Mouse (Mus musculus) CH12.LX (cell line): Measurements from ENCODE around the gene Glycam1. TPM values are rescaled to one million over a fixed set of nuclear protein-coding genes. Genes with fewer than 3 reads are reported as not detected.

ENCODE experiments used
- DNase-seq: peaks from one replicate; pipeline ENCODE4 v3.0.0-alpha.2; 2013; ENCODE audit errors: extremely low read depth
- H3K27ac ChIP-seq: 2 replicates; pipeline ENCODE4 v1.5.1; 2012; ENCODE audit warnings: low read depth, mild to moderate bottlenecking, control low read depth, moderate library complexity; ENCODE audit not compliant: insufficient read depth
- H3K27me3 ChIP-seq: replicated peaks from 2 replicates; pipeline ENCODE3; 2012; ENCODE audit warnings: inconsistent platforms
- H3K36me3 ChIP-seq, 2 experiments: replicated peaks in 1 of 2; 2 replicates each; pipeline versions ENCODE3 to v1.6.1; 2012; ENCODE audit warnings: inconsistent platforms in 1 of 2, low read length in 1 of 2, mild to moderate bottlenecking in 1 of 2, mixed read lengths in 1 of 2, moderate library complexity in 1 of 2; ENCODE audit not compliant: control insufficient read depth in 1 of 2, insufficient read depth in 1 of 2
- H3K4me1 ChIP-seq, 2 experiments: 2 replicates each; pipeline ENCODE4 v1.6.1; 2012; ENCODE audit warnings: inconsistent platforms in 1 of 2, moderate library complexity in 1 of 2; ENCODE audit not compliant: insufficient read depth in 2 of 2, control insufficient read depth in 1 of 2
- H3K4me2 ChIP-seq: 2 replicates; pipeline ENCODE4 v1.6.1; 2012; ENCODE audit warnings: low read depth, mild to moderate bottlenecking, control low read depth; ENCODE audit not compliant: poor library complexity, insufficient read depth, severe bottlenecking
- H3K4me3 ChIP-seq, 3 experiments: fragments of 150-350 bp in 1 of 3; sonication (generic) in 1 of 3; replicated peaks in 1 of 3; 2 replicates each; pipeline versions ENCODE3 to v1.5.1; 2011 to 2012; ENCODE audit warnings: low read depth in 2 of 3, low read length in 2 of 3, mild to moderate bottlenecking in 2 of 3, moderate library complexity in 2 of 3, control low read depth in 1 of 3, improper control_type of control experiment in 1 of 3, inconsistent platforms in 1 of 3, mixed read lengths in 1 of 3; ENCODE audit not compliant: poor library complexity in 1 of 3
- H3K79me2 ChIP-seq: replicated peaks from 2 replicates; pipeline ENCODE4 v1.6.1; 2012; ENCODE audit warnings: mild to moderate bottlenecking, moderate library complexity; ENCODE audit not compliant: control insufficient read depth, poor library complexity, insufficient read depth, severe bottlenecking; ENCODE audit errors: extremely low read depth
- H3K9ac ChIP-seq: 2 replicates; pipeline ENCODE4 v1.6.1; 2012; ENCODE audit warnings: low read depth, mild to moderate bottlenecking, control low read depth, moderate library complexity; ENCODE audit not compliant: insufficient read depth
- H3K9me3 ChIP-seq: replicated peaks from 2 replicates; pipeline ENCODE3; 2012; ENCODE audit warnings: low read length, inconsistent platforms, mixed read lengths
- BHLHE40 ChIP-seq: IDR thresholded peaks from 2 replicates; pipeline ENCODE4 v1.6.1; 2011; ENCODE audit warnings: mild to moderate bottlenecking, low read depth, low read length, improper control_type of control experiment
- CHD2 ChIP-seq: IDR thresholded peaks from 2 replicates; pipeline ENCODE4 v1.6.1; 2011; ENCODE audit warnings: low read length, improper control_type of control experiment
- E2F4 ChIP-seq: IDR thresholded peaks from 2 replicates; pipeline ENCODE4 v1.6.1; 2011; ENCODE audit warnings: low read depth, low read length, improper control_type of control experiment; ENCODE audit not compliant: insufficient replicate concordance
- ELF1 ChIP-seq: IDR thresholded peaks from 2 replicates; pipeline ENCODE4 v1.6.1; 2014; ENCODE audit warnings: low read depth, mild to moderate bottlenecking, inconsistent platforms, low read length, improper control_type of control experiment
- EP300 ChIP-seq: IDR thresholded peaks from 2 replicates; pipeline ENCODE4 v1.6.1; 2011; ENCODE audit warnings: low read length, improper control_type of control experiment
- GABPA ChIP-seq: IDR thresholded peaks from 2 replicates; pipeline ENCODE4 v1.6.1; 2012; ENCODE audit warnings: low read depth, low read length, improper control_type of control experiment, inconsistent platforms; ENCODE audit not compliant: insufficient replicate concordance
- IRF4 ChIP-seq: IDR thresholded peaks from 2 replicates; pipeline ENCODE4 v1.6.1; 2014; ENCODE audit warnings: low read depth, mild to moderate bottlenecking, inconsistent platforms, low read length, improper control_type of control experiment
- JUND ChIP-seq: conservative IDR thresholded peaks from 2 replicates; pipeline ENCODE4 v1.6.1; 2011; ENCODE audit warnings: low read depth, low read length, improper control_type of control experiment
- KAT2A ChIP-seq: IDR thresholded peaks from 2 replicates; pipeline ENCODE4 v1.6.1; 2012; ENCODE audit warnings: low read length, improper control_type of control experiment, inconsistent platforms; ENCODE audit not compliant: insufficient replicate concordance
- MAFK ChIP-seq: IDR thresholded peaks from 2 replicates; pipeline ENCODE4 v1.6.1; 2011; ENCODE audit warnings: low read length, improper control_type of control experiment; ENCODE audit not compliant: insufficient replicate concordance
- MAX ChIP-seq: IDR thresholded peaks from 2 replicates; pipeline ENCODE4 v1.6.1; 2011; ENCODE audit warnings: low read length, improper control_type of control experiment
- MYC ChIP-seq: IDR thresholded peaks from 2 replicates; pipeline ENCODE4 v1.6.1; 2011; ENCODE audit warnings: low read depth, mild to moderate bottlenecking, improper control_type of control experiment, low read length
- NELFE ChIP-seq: IDR thresholded peaks from 2 replicates; pipeline ENCODE4 v1.6.1; 2011; ENCODE audit warnings: low read depth, low read length, improper control_type of control experiment
- PAX5 ChIP-seq: IDR thresholded peaks from 2 replicates; pipeline ENCODE4 v1.6.1; 2012; ENCODE audit warnings: low read length, inconsistent platforms, mixed read lengths
- RCOR1 ChIP-seq: conservative IDR thresholded peaks from 2 replicates; pipeline ENCODE4 v1.6.1; 2012; ENCODE audit warnings: low read depth, mild to moderate bottlenecking, inconsistent platforms, low read length, improper control_type of control experiment
- TBP ChIP-seq: conservative IDR thresholded peaks from 2 replicates; pipeline ENCODE4 v1.6.1; 2011; ENCODE audit warnings: low read depth, low read length, improper control_type of control experiment
- TCF12 ChIP-seq: IDR thresholded peaks from 2 replicates; pipeline ENCODE4 v1.6.1; 2014; ENCODE audit warnings: low read depth, mild to moderate bottlenecking, inconsistent platforms, low read length, improper control_type of control experiment
- USF2 ChIP-seq: conservative IDR thresholded peaks from 2 replicates; pipeline ENCODE4 v1.6.1; 2011; ENCODE audit warnings: low read depth, low read length, improper control_type of control experiment
- ZC3H11A ChIP-seq: IDR thresholded peaks from 2 replicates; pipeline ENCODE4 v1.6.1; 2012; ENCODE audit warnings: low read depth, mild to moderate bottlenecking, inconsistent platforms, low read length, improper control_type of control experiment
- ZKSCAN1 ChIP-seq: IDR thresholded peaks from 2 replicates; pipeline ENCODE4 v1.6.1; 2012; ENCODE audit warnings: low read depth, inconsistent platforms, low read length, improper control_type of control experiment, borderline replicate concordance
- dilution Hi-C: fragments of 300-500 bp; cut with MboI; formaldehyde crosslinking; loops from 2 replicates; pipeline ENCODE4 v1.14.3; 2020; ENCODE audit warnings: low sequenced_read_pairs; ENCODE audit not compliant: extremely low pct_unique_long_range_greater_than_20kb, extremely low pct_ligation_motif_present
- in situ Hi-C: fragments of 300-500 bp; cut with MboI; formaldehyde crosslinking; loops from 3 replicates; pipeline ENCODE4 v1.14.3; 2019; ENCODE audit warnings: low sequenced_read_pairs, low pct_ligation_motif_present, low pct_unique_long_range_greater_than_20kb, mixed read lengths
- polyA plus RNA-seq: library from polyadenylated mRNA; unstranded; fragments of >175 nt; gene quantifications from 2 replicates; pipeline ENCODE4 v1.2.1, GENCODE M21; 2012; ENCODE audit warnings: low read depth; ENCODE audit not compliant: insufficient read length
- total RNA-seq, 2 experiments: library from RNA; depleted of rRNA; stranded (reverse); fragments of 300-350 nt in 1 of 2; fragments of >200 nt in 1 of 2; gene quantifications; 2 replicates each; pipeline ENCODE4 v1.2.3; 2012 to 2014

Glycam1 gene
- total and polyA plus RNA-seq, 3 experiments, result not detected

- in situ Hi-C loops, result no loop called here
- H3K4me3 ChIP-seq, result no peak overlapping the region
- no peaks in the 10 kb centered on the region for H3K4me1 ChIP-seq
- no peak overlapping the region for H3K4me2 ChIP-seq
- H3K27me3 ChIP-seq, result no peaks in the 10 kb centered on the region
- dilution Hi-C loops, result no loop called here
- TF ChIP-seq MAX, result no peak
- no peak for TF ChIP-seq JUND
- TF ChIP-seq ZKSCAN1, result no peak
- TF ChIP-seq MAFK, result no peak
- TF ChIP-seq KAT2A, result no peak
- TF ChIP-seq ELF1, result no peak
- TF ChIP-seq E2F4, result no peak
- no peak for TF ChIP-seq EP300
- TF ChIP-seq ZC3H11A, result no peak
- TF ChIP-seq GABPA, result no peak
- no peak for TF ChIP-seq CHD2
- no peak for TF ChIP-seq USF2
- no peak for TF ChIP-seq NELFE
- no peaks in the 10 kb centered on the region for H3K9me3 ChIP-seq
- DNase-seq, result no peak
- peaks cover 0 to 1% of the 10 kb centered on the region in 2 experiments for H3K36me3 ChIP-seq
- H3K27ac ChIP-seq, result no peak overlapping the region
- H3K79me2 ChIP-seq, result no peaks in the 10 kb centered on the region
- H3K9ac ChIP-seq, result no peak overlapping the region
These were observed 22.4 kb downstream of the Glycam1 start for GRCm38 (mm10) chr15:103542526-103542925.

- dilution Hi-C loops (no loop called here), in situ Hi-C loops (no loop called here)
- H3K9me3 ChIP-seq, result no peaks in the 10 kb centered on the region
- TF ChIP-seq ELF1 (no peak), TCF12 (no peak), BHLHE40 (no peak), IRF4 (no peak), MYC (no peak), RCOR1 (no peak), TBP (no peak), PAX5 (no peak)
- no peak overlapping the region for H3K27ac ChIP-seq
- no peak overlapping the region for H3K4me3 ChIP-seq
- no peaks in the 10 kb centered on the region for H3K27me3 ChIP-seq
- no peak overlapping the region for H3K4me2 ChIP-seq
- no peaks in the 10 kb centered on the region for H3K79me2 ChIP-seq
- peaks cover 0 to 10% of the 10 kb centered on the region in 2 experiments for H3K36me3 ChIP-seq
- no peaks in the 10 kb centered on the region for H3K4me1 ChIP-seq
- H3K9ac ChIP-seq, result no peak overlapping the region
- no peak for DNase-seq
These were observed 24.2 kb downstream of the Glycam1 start for GRCm38 (mm10) chr15:103540646-103541045.
